Mouse (Mus musculus) c-Kit-positive CD71-positive TER-119-negative erythroid progenitor cells, embryonic 14.5 days (primary cell): ENCODE measurements at regions not wholly inside any gene's neighbourhood (a gene's known extent, or its start where the extent isn't known, plus 50 kb on each side); places are given as distances from the start of the nearest gene placed in this dataset.

Source experiments
- DNase-seq: peaks from one replicate; pipeline ENCODE4 v3.0.0-alpha.2; 2013; ENCODE audit warnings: low read depth

DNA sequence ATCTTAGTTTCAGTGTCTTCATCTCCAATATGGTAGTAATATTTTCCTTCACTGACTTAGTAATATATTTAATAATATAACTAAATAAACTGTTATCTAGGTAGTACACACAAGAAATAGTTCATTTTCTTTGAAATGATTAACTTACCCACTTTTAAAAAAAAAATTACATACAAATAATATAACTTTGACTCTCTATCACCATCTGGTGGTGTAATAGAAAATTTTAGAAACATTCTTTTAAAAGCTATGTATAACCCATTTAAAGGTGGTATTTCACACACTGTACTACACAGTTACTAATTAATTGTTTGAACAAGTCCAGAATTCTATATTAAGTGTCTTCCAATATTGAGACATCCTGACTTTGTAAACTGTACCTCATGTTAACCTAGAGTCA is 53.9 kb upstream of the Olfr266 start:
- DNase-seq: no peak

DNA sequence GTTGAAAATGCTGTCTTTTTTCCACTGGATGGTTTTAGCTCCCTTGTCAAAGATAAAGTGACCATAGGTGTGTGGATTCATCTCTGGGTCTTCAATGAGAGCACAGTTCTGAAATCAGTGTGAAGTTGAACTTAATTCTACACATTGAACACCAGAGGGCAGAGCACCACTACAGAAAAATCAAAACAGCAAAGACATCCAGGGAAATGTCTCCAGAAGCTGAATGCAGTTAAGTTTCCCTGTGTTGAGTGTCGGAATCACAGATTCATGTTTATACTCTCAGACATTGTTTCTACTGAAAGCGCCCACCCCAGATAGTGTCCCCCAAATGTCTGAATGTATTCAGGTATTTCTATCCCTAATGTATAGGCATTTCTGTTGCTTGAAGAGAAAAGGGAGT is 77.1 kb upstream of the Olfr266 start:
- DNase-seq: no peak

DNA sequence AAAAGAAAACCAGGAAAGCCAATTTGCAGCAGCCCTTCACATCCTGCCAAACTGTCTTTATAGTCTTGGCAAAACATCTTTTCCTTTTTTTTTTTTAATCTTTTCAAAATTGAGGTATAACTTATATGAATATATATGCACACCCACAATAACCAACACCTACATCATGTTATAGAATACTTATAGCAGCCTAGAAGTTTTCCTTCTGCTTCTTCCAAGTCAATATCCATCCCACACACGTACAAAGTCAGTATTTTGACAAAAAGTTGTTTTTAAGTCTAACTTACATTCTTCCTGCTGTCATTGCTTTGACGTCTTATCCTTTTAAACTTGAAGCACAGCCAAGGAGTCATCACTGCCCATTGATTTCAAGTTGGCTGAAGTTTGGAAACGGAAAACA is 80.6 kb upstream of the Olfr266 start:
- DNase-seq: no peak

- DNase-seq: no peak
Measured at GRCm38 (mm10) chr3:106936067-106936466, 99.9 kb upstream of the Kcna3 start.

DNA sequence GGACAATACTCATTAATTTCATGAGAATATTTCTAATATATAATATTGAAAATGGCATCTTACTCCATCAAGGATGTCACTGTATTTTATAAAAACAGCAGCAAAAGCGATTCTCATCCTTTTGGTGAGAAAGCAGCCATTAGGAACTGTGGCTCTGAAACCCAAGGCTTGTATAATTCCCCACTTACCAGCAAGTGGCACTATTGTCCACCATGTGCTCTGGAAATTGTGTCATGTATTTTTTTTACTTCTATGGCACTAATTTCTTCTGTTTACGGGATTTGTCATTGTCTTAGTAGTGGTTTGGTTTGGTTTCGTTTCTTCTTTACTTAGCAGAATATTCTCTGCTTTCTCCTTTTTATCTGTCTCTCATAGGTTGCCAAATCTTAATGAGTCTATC is 95.9 kb upstream of the Kcna3 start:
- DNase-seq: no peak

DNA sequence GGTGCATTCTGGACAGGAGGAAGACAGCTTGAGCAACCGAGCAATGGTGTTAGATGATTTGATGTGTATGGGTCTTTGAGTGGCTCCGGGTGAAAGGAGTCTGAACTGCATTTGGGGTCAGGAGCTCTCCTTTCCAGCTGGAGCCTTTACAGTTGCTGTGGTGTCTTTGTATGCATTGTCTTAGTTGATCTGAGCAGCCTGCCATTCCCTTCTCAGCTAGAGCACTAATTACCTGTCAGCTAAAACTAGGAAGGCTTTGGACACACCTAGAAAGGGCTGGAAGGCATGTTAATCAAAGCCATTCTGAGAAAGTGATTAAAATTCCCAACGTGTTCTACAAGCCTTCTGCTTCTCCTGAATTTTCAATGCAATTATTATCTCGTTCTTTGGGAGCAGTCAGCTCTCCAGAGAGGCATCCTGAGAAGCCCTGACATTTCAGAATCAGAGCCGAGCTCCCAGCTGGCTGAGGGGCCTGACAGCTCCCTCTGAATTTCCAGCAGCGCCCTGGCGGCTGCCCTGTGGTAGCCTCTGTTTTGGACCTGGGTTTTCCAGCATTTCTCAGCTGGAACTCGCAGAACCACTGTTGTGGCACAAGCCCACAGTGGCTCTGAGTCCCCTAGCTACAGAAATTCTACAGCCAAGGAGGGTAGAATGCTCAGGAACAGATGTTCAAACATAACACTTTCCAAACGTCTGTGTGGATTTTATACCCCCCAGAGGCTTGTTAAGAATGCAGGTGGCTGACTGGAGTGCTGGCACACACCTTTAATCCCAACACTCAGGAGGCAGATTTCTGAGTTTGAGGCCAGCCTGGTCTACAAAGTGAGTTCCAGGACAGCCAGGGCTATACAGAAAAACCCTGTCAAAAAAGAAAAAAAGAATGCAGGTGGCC is 80.2 kb upstream of the Kcna3 start:
- DNase-seq: no peak

GRCm38 (mm10) chr3:106957162-106957895 is 78.6 kb upstream of the Kcna3 start:
- no peak for DNase-seq

GRCm38 (mm10) chr3:106958194-106958593 is 77.8 kb upstream of the Kcna3 start:
- DNase-seq: no peak

DNA sequence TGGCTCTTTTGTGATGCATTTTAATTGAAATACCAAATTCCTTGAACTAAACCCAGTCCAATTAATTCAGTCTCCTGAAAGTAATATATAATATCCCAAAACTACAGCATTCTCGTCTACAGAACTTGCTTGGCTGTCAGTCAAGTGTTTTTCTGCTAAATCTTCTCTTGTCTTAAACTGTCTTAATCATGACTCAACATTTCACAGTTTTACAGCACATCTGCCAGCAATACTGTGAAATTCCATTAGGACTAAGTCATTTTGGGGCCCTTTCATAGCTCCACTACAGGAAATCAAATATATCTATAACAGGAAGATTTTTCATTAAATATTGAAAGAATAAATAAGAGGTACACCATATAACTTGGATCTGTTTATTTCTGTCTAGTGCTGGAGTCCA is 75.4 kb upstream of the Kcna3 start:
- no peak for DNase-seq

- peak; percentile 11 for DNase-seq
Measured at GRCm38 (mm10) chr3:106962466-106962865, 73.5 kb upstream of the Kcna3 start.

GRCm38 (mm10) chr3:106966198-106966597 is 69.8 kb upstream of the Kcna3 start:
- no peak for DNase-seq

DNA sequence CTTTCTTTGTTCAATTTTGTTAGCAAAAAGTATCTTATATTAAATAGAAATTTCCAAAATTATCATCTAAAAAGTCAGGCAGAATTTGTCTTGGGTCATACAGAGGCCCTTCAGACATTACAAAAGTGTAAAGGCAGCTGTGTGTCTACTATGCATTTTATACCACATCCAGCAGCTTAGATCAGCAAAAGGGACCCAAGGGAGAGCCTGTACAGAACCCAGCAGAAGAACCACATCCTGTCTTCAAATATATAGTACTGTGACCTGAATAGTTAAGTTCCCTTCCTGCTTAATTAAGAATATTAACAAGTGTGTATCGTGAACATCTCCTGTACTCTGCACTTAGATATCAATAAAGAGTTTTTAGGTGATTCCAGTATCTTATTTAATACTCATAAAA is 68.5 kb upstream of the Kcna3 start:
- DNase-seq: no peak

GRCm38 (mm10) chr3:106974114-106974789 is 61.7 kb upstream of the Kcna3 start:
- no peak for DNase-seq

- DNase-seq: no peak
Measured at GRCm38 (mm10) chr3:106978728-106979127, 57.2 kb upstream of the Kcna3 start.

DNA sequence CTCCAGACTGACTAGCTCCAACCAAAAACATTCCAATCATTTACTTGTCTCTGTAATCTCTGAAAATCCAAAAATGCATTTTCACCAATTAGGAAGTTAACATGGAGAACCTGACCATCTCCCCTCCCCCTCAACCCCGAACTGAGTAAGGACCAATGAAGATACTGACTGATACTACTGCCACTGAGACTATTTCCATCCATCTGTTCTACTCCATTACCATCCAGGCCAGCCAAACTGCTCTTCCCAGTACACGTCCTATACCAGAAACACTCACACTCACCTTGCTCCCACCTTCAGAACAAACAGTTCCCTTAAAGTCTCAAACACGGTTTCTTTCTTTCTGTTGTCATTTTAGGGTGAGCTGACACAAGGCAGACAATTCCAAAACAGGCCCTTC is 55.1 kb upstream of the Kcna3 start:
- DNase-seq: no peak

DNA sequence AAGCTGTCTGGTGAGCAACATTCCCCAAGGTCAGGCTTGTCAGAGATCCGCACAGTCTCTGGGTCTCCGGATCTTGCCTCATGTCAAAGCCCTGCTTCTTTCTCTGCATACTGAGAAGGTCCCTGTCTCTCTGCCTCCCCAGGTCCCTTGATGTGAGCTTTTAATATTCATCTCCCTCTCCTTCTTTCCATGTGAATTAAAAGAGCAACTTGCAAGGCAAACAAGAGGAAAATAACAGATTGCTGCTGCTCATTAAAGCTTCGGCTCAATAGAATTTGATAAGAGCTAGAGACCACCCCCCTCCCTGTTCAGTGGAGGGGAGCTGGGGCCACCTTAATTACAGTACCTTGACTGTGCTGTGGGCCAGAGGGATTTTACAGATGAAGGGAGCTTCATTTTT is 54.6 kb upstream of the Kcna3 start:
- no peak for DNase-seq

DNA sequence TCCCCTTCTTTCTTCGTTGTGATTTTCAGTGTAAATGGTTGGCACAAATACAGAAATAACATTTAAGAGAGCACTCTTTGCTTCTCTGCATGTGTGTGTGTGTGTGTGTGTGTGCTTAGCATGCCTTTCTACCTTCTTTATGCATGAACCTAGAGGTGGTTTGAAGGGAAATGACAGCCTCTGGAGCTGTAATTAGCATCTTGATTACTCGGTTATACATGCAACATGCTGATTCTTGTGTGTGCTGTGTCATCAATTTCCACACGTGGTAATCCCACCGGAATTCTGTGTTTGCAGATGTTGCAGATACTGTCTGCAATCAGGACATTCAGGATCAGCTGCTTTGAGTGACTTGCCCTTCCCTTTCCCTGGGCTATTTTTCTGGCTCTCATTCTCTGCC is 51.7 kb upstream of the Kcna3 start:
- DNase-seq: no peak
